Mouse (Mus musculus): Measurements from ENCODE around the gene Atp9a.
A peak's percentile ranks its signal among the peaks of the same experiment; 100 is the strongest.

Atp9a gene

GRCm38 (mm10) chr2:168593004-168593403 lies 149.2 kb downstream of the Atp9a start:
- DNase-seq = no peak

DNA sequence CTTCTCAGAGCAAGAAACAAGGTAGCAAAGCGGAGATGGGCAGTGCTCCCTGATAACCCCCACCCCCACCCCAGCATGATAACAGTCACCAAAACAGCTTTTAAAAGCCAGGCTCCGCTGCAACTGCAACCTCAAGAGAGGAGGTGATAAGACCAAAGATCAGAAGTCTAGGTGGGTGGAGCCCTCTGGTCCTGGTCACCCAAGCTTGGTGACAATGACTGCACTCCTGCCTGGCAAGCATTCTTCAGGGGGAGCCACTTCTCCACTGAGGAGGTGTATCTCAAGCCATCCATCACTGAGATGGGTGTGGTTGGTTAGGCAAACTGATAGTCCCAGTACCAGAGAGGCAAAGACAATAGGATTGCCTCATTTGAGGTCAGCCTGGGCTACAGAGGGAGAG lies 151.1 kb downstream of the Atp9a start:
- DNase-seq = no peak

DNA sequence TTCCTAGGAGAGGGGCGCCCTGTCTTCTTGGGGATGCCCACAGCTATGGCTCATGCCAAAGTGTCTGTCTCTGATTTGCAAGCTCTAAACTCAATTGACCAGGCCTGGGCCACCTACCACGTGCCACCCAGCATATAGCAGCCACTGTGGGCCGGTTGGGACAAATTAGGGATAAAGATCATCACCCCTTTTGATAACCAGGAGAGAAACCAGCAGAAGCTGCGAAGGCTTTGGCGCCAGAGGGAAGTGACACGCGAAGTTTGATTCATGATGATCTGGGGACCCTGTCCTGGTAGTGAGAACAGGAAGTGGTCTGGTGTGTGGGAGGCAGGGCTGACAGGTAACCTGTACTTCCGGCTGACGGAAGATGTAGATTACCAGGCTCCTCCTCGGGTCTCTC lies 151.7 kb downstream of the Atp9a start:
- DNase-seq = no peak

DNA sequence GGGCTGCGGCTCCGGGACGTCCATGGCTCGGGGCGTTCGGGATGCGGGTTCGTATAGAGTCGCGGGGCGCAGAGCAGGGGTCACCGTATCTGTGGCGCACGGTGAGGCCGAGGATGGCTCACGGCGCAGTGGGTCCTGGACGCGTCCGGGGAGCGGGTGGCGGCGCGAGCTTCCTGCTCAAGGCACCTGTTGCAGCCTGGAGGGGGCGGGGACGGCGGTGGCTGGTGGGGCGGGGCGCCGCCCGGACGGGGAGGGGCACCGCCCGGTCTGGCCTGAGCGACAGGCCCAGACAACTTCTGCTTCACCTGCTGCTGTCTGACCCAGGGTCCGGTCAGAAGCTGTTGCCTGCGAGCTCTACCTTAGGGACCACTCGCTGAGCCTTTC lies 152.0 kb downstream of the Atp9a start:
- peak; percentile 61 to 64 for DNase-seq

DNA sequence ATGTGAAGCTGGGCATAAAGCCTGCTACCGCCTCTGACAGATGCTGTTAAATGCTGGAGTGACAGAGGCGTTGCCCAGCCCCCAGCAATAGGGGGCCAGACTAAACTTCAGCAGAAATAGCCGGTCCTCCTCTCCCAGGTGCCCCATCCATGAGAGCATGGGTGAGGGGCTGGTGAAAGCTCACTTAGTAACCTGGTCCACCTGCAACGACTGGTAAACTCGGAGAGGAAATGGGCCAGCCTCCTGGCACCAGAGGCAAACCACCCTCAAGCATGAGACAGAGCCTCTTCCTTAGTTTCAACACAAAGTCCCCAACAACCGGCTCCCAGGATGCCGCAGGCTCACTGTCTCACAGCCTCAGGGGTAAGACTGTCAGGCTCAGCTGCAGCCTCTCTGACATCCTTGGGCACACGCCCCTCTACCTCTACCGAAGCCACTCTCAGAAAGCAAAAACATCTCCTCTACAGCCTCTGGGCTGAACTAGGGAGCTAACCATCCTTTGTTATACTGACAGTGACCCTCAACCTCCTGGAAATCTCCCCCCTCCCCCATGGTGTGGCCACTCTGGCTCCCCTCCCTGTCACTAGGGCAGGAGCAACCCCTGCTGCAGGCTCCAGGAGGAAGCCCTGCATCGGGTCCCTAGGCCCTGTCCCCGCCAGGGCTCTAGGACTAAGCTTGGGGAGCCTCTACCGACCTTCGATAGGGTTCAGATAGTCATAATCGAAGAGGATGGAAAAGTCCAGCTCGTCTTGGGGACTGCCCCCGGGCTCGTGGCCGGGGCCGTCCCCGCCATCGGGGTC lies 152.6 kb downstream of the Atp9a start:
- DNase-seq = no peak

DNA sequence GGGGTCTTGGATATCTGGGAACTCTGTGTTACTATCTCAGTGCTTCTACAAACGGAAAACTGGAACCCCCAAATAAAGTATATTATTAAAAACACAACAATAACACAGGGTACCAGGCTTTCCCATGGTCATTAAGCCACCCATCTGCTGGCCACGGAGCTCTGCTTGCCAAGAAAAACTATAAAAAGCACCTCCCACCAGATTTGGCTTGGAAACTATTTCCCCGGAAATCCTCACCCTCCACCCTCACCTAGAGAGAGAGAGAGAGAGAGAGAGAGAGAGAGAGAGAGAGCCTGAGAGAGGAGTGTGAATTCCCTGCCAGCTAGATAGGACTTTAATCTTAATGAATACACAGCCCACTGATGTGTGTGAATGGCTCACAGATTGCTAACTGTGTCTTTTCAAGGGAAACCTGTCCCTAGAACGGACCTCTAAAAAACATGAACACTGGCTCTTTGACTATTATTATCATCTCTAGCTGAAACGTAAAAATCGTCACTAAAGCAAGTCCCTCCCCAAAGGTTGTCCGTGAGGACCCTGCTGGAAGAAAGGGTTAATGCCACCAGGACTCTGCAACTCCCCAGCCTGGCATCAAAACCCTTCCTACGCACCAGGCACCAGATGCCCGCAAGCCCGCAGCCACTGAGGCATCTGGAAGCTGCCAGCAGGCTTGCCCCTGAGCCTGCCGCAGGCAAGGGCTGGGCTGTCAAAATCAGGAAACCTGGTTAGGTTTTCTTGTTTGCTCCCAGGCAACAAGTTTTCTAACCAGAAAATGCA lies 153.4 kb downstream of the Atp9a start:
- no peak for DNase-seq

- DNase-seq = no peak
Measured at GRCm38 (mm10) chr2:168587159-168587558, 155.1 kb downstream of the Atp9a start.

DNA sequence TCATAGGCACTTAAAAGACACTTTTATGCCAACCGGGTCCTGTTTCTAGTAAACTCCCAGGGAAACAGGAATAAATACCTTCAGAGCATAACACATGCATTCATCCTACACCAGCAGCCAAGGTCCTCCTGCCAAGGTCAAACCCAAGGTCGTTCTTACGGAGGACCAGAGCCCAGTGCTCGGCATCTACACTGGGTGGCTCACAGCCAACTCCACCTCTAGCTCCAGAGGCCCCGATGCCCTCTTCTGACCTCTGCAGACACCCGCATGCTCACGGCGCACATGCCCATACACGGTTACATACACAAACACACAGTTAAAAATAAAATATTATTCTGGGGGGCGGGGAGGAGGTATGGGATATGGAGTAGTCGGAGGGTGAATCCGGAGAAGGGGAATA lies 155.7 kb downstream of the Atp9a start:
- DNase-seq = no peak

DNA sequence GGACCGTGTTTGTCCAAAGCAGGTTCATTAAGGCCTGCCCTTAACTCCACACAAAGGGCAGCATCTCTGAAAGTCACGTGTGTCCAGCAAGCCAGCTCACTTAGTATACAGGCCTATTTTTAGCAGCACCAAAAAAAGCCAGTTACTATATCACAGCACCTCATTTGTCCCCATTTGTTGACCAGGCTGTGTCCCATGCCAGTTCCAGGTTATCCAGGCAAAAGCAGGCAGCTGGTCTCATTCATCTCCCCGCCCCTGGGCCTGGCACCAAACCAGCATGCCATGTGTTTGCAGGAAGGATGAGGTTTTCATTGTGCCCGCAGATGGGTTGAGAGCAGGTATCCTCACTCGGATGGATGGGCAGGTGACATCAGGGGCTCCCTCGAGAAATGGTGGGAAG lies 157.4 kb downstream of the Atp9a start:
- DNase-seq = no peak
